Mouse (Mus musculus) neural tube, embryonic 11.5 days (tissue): ENCODE results near the gene Rnf121. TPM values are rescaled to one million over a fixed set of nuclear protein-coding genes. Genes with fewer than 3 reads are reported as not detected.
A peak's percentile ranks its signal among the peaks of the same experiment; 100 is the strongest.

ENCODE experiments used
- ATAC-seq: fragments of 200-750 bp; cut with Nextera tagmentation; 2 replicates; pipeline ENCODE4 v1.8.0; 2017; ENCODE audit warnings: moderate number of reproducible peaks, mild to moderate bottlenecking, moderate TSS enrichment, moderate library complexity; ENCODE audit not compliant: insufficient read depth, low FRiP score, low TSS enrichment
- DNase-seq: peaks from one replicate; pipeline ENCODE4 v3.0.0-alpha.2; 2015; ENCODE audit warnings: low spot score
- H3K27ac ChIP-seq: fragments of 300-500 bp; sonication (generic); 2 replicates; pipeline ENCODE4 v1.5.1; 2014; ENCODE audit warnings: low read depth, mild to moderate bottlenecking, low read length
- H3K27me3 ChIP-seq: fragments of 300-500 bp; sonication (generic); 2 replicates; pipeline ENCODE4 v1.6.1; 2014; ENCODE audit warnings: mild to moderate bottlenecking, low read length, mixed read lengths; ENCODE audit not compliant: control insufficient read depth, insufficient read depth
- H3K36me3 ChIP-seq: fragments of 300-500 bp; sonication (generic); 2 replicates; pipeline ENCODE4 v1.6.1; 2014; ENCODE audit warnings: mild to moderate bottlenecking, low read length, moderate library complexity, mixed read lengths; ENCODE audit not compliant: control insufficient read depth, insufficient read depth
- H3K4me1 ChIP-seq: fragments of 300-500 bp; sonication (generic); 2 replicates; pipeline ENCODE4 v1.6.1; 2014; ENCODE audit warnings: low read length, mixed read lengths; ENCODE audit not compliant: control insufficient read depth, insufficient read depth
- H3K4me2 ChIP-seq: fragments of 300-500 bp; sonication (generic); 2 replicates; pipeline ENCODE4 v1.6.1; 2014; ENCODE audit warnings: low read depth, mild to moderate bottlenecking, moderate library complexity
- H3K4me3 ChIP-seq: fragments of 300-500 bp; sonication (generic); 2 replicates; pipeline ENCODE4 v1.5.1; 2014; ENCODE audit warnings: low read depth, low read length
- H3K9ac ChIP-seq: fragments of 300-500 bp; sonication (generic); 2 replicates; pipeline ENCODE4 v1.6.1; 2014; ENCODE audit warnings: mild to moderate bottlenecking, low read length
- H3K9me3 ChIP-seq: fragments of 300-500 bp; sonication (generic); 2 replicates; pipeline ENCODE4 v1.6.1; 2016; ENCODE audit warnings: low read length; ENCODE audit not compliant: control insufficient read depth
- WGBS: fragments of 180-500 bp; shearing (Covaris S2); extraction: QIAGEN DNeasy Blood & Tissue Kit; methylation state at CpG from one replicate; pipeline ENCODE4 v1.1.7; 2014; 5-methylcytosine and 5-hydroxymethylcytosine counted together
- polyA plus RNA-seq: library from polyadenylated mRNA; unstranded; fragments of >200 nt; fragmentation: Nextera tagmentation; extraction: Ambion mirVana; gene quantifications from 2 replicates; pipeline ENCODE4 v1.2.1, GENCODE M21; 2014

Rnf121 gene
- polyA plus RNA-seq, 1 experiment from 2014 or later, result 28.8 TPM

DNA sequence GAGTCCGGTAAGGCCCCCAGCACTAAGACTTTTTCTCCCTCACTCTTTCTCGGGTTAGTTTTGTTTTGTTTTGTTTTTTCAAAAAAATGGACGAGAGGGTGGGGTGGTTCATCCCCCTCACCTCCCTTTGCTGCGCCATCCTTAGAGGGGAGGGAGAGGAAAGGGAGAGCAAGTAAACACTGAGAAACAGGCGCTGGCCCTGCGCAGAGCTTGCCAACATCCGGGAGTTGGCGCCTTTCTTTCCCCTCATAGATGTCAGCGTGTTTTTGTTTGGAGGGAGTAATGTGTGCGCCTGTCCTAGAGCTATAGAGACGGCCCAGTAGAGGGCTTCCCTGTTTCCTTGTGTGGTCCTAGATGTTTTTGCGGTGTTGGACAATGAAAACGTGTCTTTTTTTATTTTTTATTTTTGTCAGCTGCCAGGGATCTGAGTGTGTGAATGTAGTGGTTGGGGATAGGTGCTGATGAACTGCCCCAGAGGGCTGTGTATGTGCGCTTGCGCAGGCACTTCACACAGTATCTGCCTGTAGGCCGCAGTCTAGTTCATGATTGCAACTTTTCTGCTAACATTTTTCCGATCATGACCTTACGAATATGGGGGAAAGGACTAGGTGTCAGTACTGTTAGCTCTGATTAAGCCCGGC lies 94.3 kb downstream of the Rnf121 start:
- peak overlapping the region; percentile 59 for H3K4me2 ChIP-seq
- H3K4me3 ChIP-seq, result peak overlapping the region; percentile 68
- H3K9me3 ChIP-seq, result no peaks in the 10 kb centered on the region
- peak overlapping the region; percentile 96 for H3K27ac ChIP-seq
- no peaks in the 10 kb centered on the region for H3K36me3 ChIP-seq
- peak; percentile 76 for DNase-seq
- H3K4me1 ChIP-seq, result peaks cover 18% of the 10 kb centered on the region
- H3K27me3 ChIP-seq, result no peaks in the 10 kb centered on the region
- WGBS, result 10% methylated on average over 19 of the region's 19 CpGs
- H3K9ac ChIP-seq, result peak overlapping the region; percentile 94
- peak; percentile 62 for ATAC-seq

DNA sequence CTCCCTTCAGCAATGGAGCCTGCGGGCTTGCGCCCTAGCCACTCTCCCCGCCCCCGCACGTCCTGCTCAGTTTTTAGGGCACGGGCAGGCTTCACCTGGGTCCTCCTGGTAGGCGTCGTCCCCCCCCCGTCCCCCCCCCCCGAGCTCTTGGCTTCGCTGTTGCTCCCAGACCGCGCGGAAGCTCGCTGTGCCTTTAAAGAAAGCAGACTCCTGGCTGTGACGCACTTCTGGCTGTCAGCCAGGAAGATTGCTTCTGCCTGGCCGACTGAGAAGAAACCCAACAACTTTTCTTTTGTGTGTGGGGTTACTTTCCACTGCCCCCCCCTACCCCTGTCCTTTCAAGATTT lies 94.9 kb downstream of the Rnf121 start:
- WGBS, result 0% methylated on average over 15 of the region's 17 CpGs

DNA sequence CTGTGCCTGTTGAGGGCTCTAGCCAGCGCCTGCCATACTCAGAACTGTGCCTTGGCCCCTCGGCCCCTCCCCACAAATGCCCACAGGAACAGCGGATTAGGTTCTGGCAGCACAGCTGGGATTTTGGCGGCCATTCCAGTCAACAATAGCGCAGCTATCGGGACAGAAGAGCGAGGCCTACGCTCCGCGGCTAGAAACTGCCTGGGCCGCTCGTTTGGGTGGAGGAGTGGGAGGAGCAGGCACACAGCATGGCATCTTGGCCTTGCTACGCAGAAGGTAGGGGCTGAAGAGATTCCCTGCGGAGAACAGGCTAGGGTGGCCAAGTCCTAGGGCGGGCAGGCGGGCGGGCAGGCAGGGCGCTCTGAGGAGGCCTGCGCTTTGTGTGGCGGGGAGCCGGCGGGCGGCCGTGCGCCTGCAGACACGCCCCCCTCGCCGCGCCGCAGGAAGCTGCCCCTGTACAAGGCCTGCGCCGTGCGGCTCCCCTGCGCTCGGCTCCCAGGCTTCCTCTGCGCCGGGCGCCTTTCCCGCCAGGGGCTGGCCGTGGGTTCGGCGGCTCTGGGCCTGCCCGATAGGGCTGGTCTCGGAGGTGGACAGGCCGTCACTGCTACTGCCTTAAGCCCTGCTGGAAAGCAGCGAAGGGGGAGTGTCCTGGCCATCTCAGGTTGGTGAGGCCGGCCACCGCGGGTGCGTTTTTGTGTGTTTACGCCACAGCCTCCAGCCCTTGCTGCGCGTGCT lies 95.4 kb downstream of the Rnf121 start:
- Histone ChIP-seq H3K9me3 (no peaks in the 10 kb centered on the region), H3K4me1 (peaks cover 18% of the 10 kb centered on the region), H3K27ac (peak overlapping the region; percentile 96), H3K4me2 (peak overlapping the region; percentile 59), H3K27me3 (no peaks in the 10 kb centered on the region), H3K9ac (peak overlapping the region; percentile 94), H3K4me3 (peak overlapping the region; percentile 68), H3K36me3 (no peaks in the 10 kb centered on the region)
- ATAC-seq, result peak; percentile 90
- DNase-seq, result peak; percentile 89
- under 1% methylated on average over 46 of the region's 53 CpGs for WGBS

More for the DNA sequence above, 94.9 kb downstream of the Rnf121 start:
- H3K9me3 ChIP-seq, result no peaks in the 10 kb centered on the region
- ATAC-seq (peak; percentile 70), DNase-seq (peak; percentile 86)
- peak overlapping the region; percentile 59 for H3K4me2 ChIP-seq
- H3K36me3 ChIP-seq, result no peaks in the 10 kb centered on the region
- peak overlapping the region; percentile 96 for H3K27ac ChIP-seq
- H3K4me1 ChIP-seq, result peaks cover 18% of the 10 kb centered on the region
- no peaks in the 10 kb centered on the region for H3K27me3 ChIP-seq
- peak overlapping the region; percentile 68 for H3K4me3 ChIP-seq
- peak overlapping the region; percentile 94 for H3K9ac ChIP-seq

Other genes with a start within 250 kb of the Rnf121 start
- 1.3 and 1.9 TPM in 2 replicates for gene Phox2a, start 247.2 kb downstream of the Rnf121 start, polyA plus RNA-seq
- gene Inppl1, start 227.2 kb downstream of the Rnf121 start, polyA plus RNA-seq, result 32.2 and 37.7 TPM in 2 replicates
- 0.25 and 0.57 TPM in 2 replicates for gene Folr2, start 208.3 kb downstream of the Rnf121 start, polyA plus RNA-seq
- gene Anapc15, start 201.8 kb downstream of the Rnf121 start, polyA plus RNA-seq, result 79.9 and 87.3 TPM in 2 replicates
- 0.49 and 0.91 TPM in 2 replicates for gene Folr1, start 194.7 kb downstream of the Rnf121 start, polyA plus RNA-seq
- 134 and 144 TPM in 2 replicates for gene Lamtor1, start 159.6 kb downstream of the Rnf121 start, polyA plus RNA-seq
- 0.53 and 1.0 TPM in 2 replicates for gene Tomt, start 159.1 kb downstream of the Rnf121 start, polyA plus RNA-seq
- gene Lrrc51, start 131.6 kb downstream of the Rnf121 start, polyA plus RNA-seq, result 7.9 and 8.8 TPM in 2 replicates
- 89.9 and 102 TPM in 2 replicates for gene Numa1, start 131.4 kb downstream of the Rnf121 start, polyA plus RNA-seq
- gene Il18bp, start 46.8 kb downstream of the Rnf121 start, polyA plus RNA-seq, result 3.4 TPM in 2 replicates
- 20.4 and 21.5 TPM in 2 replicates for gene Xndc1, start within 50 bp of the Rnf121 start, polyA plus RNA-seq
- 1.7 and 2.1 TPM in 2 replicates for gene Xntrpc, start 244 bp upstream of the Rnf121 start, polyA plus RNA-seq
- not detected in 2 replicates for gene Trpc2, start 17.6 kb upstream of the Rnf121 start, polyA plus RNA-seq
- 4.8 and 5.0 TPM in 2 replicates for gene Art1, start 36.3 kb upstream of the Rnf121 start, polyA plus RNA-seq
- gene Art5, start 44.0 kb upstream of the Rnf121 start, polyA plus RNA-seq, result 3.8 and 4.7 TPM in 2 replicates
- gene Chrna10, start 51.4 kb upstream of the Rnf121 start, polyA plus RNA-seq, result not detected in 2 replicates
- 44.5 and 45.9 TPM in 2 replicates for gene Nup98, start 144.7 kb upstream of the Rnf121 start, polyA plus RNA-seq
- gene Pgap2, start 144.7 kb upstream of the Rnf121 start, polyA plus RNA-seq, result 48.9 and 50.6 TPM in 2 replicates
- 35.1 and 38.8 TPM in 2 replicates for gene Rhog, start 190.6 kb upstream of the Rnf121 start, polyA plus RNA-seq
- gene Stim1, start 202.3 kb upstream of the Rnf121 start, polyA plus RNA-seq, result 11.0 and 11.2 TPM in 2 replicates